ENCODE assay signal across 18 mouse cellular contexts in the genomic region with DNA sequence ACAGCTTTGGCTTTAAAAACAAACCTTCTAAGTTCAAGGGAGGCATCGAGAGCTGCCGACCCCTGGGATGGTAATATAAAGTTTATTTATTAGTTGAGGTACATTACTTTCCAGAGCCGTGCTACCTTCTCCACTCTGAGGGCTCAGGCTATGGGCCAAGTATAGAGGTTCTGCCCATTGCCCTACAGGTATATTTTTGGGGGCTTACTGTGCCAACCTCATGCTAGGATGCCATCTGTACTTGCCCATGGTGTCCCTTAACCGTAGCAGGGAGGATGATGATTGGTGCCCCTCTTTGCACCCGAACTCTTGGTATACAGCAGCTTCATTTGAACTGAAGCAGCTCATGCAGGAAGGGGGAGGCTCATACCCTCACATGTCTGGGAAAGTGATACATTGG. TPM values are rescaled to one million over a fixed set of nuclear protein-coding genes. Genes with fewer than 3 reads are reported as not detected.
"Had no signal": no experiment of that assay in that cellular context is flagged by ENCODE, and none has a peak within 500 bp of the region (broad histone marks: within the 10 kb centered on the region; RNA-seq: fewer than 3 reads in every experiment).

No protein-coding gene starts in this region.

- H3K27me3 ChIP-seq: lung, embryonic 15.5 days; midbrain, embryonic 13.5 days; midbrain, embryonic 15.5 days; neural tube, embryonic 12.5 days; stomach, embryonic 15.5 days had no signal

- DNase-seq: lung, adult 2 months; lung, postnatal 14 days; lung, postnatal 36 days; right cerebral cortex, postnatal 14 days; thymus, adult 2 months; thymus, postnatal 25 days; thymus, postnatal 4 days had no signal

- H3K27ac ChIP-seq: lung, embryonic 15.5 days; macrophage; midbrain, embryonic 13.5 days; midbrain, embryonic 15.5 days; neural tube, embryonic 12.5 days; stomach, embryonic 15.5 days; stomach, postnatal 0 days had no signal

- H3K4me3 ChIP-seq: lung, embryonic 15.5 days; megakaryocyte, embryonic 14.5 days; midbrain, embryonic 13.5 days; midbrain, embryonic 15.5 days; neural tube, embryonic 12.5 days; stomach, embryonic 15.5 days had no signal

- H3K4me1 ChIP-seq: lung, embryonic 15.5 days; megakaryocyte, embryonic 14.5 days; midbrain, embryonic 13.5 days; midbrain, embryonic 15.5 days; neural tube, embryonic 12.5 days; stomach, embryonic 15.5 days had no signal

RNA-seq across cellular contexts. Expression of gene Pcp4, which starts 9.8 kb away (rescaled TPM):
- polyA plus RNA-seq: macrophage; testis, adult 2 months; thymus, adult 2 months had no signal

RNA-seq across cellular contexts. Expression of gene Itgb2l, which starts 14.2 kb away (rescaled TPM):
- polyA plus RNA-seq: midbrain, embryonic 11.5 days; midbrain, embryonic 13.5 days; midbrain, embryonic 15.5 days; midbrain, postnatal 0 days; testis, adult 2 months had no signal
